Mouse (Mus musculus) liver, postnatal 0 days (tissue): ENCODE data around the gene Abcd3. TPM values are rescaled to one million over a fixed set of nuclear protein-coding genes. Genes with fewer than 3 reads are reported as not detected.

Experiments
- ATAC-seq: fragments of 200-750 bp; cut with Nextera tagmentation; 2 replicates; pipeline ENCODE4 v1.8.0; 2017; ENCODE audit warnings: mild to moderate bottlenecking, moderate library complexity
- DNase-seq: peaks from one replicate; pipeline ENCODE4 v3.0.0-alpha.2; 2016
- H3K27ac ChIP-seq: fragments of 300-500 bp; sonication (generic); 2 replicates; pipeline ENCODE4 v1.5.1; 2014; ENCODE audit warnings: antibody characterized with exemption, moderate library complexity, mild to moderate bottlenecking, low read depth
- H3K27me3 ChIP-seq: fragments of 300-500 bp; sonication (generic); 2 replicates; pipeline ENCODE4 v1.6.1; 2014; ENCODE audit warnings: low read length, control low read depth, mixed read lengths; ENCODE audit not compliant: insufficient read depth
- H3K36me3 ChIP-seq: fragments of 300-500 bp; sonication (generic); replicated peaks from 2 replicates; pipeline ENCODE4 v1.6.1; 2014; ENCODE audit warnings: mild to moderate bottlenecking, control low read depth, low read length, moderate library complexity, mixed read lengths; ENCODE audit not compliant: insufficient read depth
- H3K4me1 ChIP-seq: fragments of 300-500 bp; sonication (generic); 2 replicates; pipeline ENCODE4 v1.6.1; 2014; ENCODE audit warnings: antibody characterized with exemption, mild to moderate bottlenecking, control low read depth; ENCODE audit not compliant: insufficient read depth
- H3K4me2 ChIP-seq: fragments of 300-500 bp; sonication (generic); 2 replicates; pipeline ENCODE4 v1.6.1; 2014; ENCODE audit warnings: low read depth, mild to moderate bottlenecking, low read length, moderate library complexity, mixed read lengths
- H3K4me3 ChIP-seq: fragments of 300-500 bp; sonication (generic); 2 replicates; pipeline ENCODE4 v1.5.1; 2014; ENCODE audit warnings: low read depth, low read length
- H3K9ac ChIP-seq: fragments of 300-500 bp; sonication (generic); replicated peaks from 2 replicates; pipeline ENCODE4 v1.6.1; 2014; ENCODE audit warnings: mild to moderate bottlenecking, moderate library complexity
- H3K9me3 ChIP-seq: fragments of 300-500 bp; sonication (generic); 2 replicates; pipeline ENCODE4 v1.6.1; 2016; ENCODE audit warnings: mild to moderate bottlenecking, control low read depth, low read length, mixed read lengths
- CTCF ChIP-seq: sonication (generic); IDR thresholded peaks from 2 replicates; pipeline ENCODE4 v1.5.1; 2016; ENCODE audit warnings: antibody characterized with exemption, low read depth
- EP300 ChIP-seq: IDR thresholded peaks from 2 replicates; pipeline ENCODE4 v1.6.1; 2016; ENCODE audit warnings: antibody characterized with exemption, low read depth, mild to moderate bottlenecking
- WGBS: fragments of 180-500 bp; shearing (Covaris S2); extraction: QIAGEN DNeasy Blood & Tissue Kit; methylation state at CpG from one replicate; pipeline ENCODE4 v1.1.7; 2014; ENCODE audit not compliant: insufficient replicate concordance; 5-methylcytosine and 5-hydroxymethylcytosine counted together
- polyA plus RNA-seq: library from polyadenylated mRNA; unstranded; fragments of >200 nt; fragmentation: Nextera tagmentation; extraction: Ambion mirVana; gene quantifications from 2 replicates; pipeline ENCODE4 v1.2.1, GENCODE M21; 2015

Abcd3 gene
- polyA plus RNA-seq, 1 experiment from 2014 or later = 148 TPM

- H3K9ac ChIP-seq = no peak overlapping the region
- WGBS = 38% methylated on average over 14 of the region's 14 CpGs
- TF ChIP-seq CTCF (no peak), EP300 (no peak)
- no peak overlapping the region for H3K27ac ChIP-seq
- ATAC-seq (no peak), DNase-seq (no peak)
- peaks cover 10% of the 10 kb centered on the region; the same call in 1 of the 2 replicates for H3K27me3 ChIP-seq
- no peaks in the 10 kb centered on the region for H3K36me3 ChIP-seq
- H3K4me2 ChIP-seq = peak overlapping the region; percentile 52
- peaks cover 19% of the 10 kb centered on the region for H3K4me1 ChIP-seq
- H3K9me3 ChIP-seq = no peaks in the 10 kb centered on the region
- H3K4me3 ChIP-seq = no peak overlapping the region
Observed at GRCm38 (mm10) chr3:121720801-121721690, 94.1 kb downstream of the Abcd3 start.

GRCm38 (mm10) chr3:121719701-121720100, 95.4 kb downstream of the Abcd3 start:
- 66% methylated on average over 3 of the region's 3 CpGs for WGBS
- ATAC-seq (no peak), DNase-seq (no peak)
- Histone ChIP-seq H3K4me3 (no peak overlapping the region), H3K36me3 (no peaks in the 10 kb centered on the region), H3K9me3 (no peaks in the 10 kb centered on the region), H3K27ac (no peak overlapping the region), H3K4me1 (peaks cover 19% of the 10 kb centered on the region), H3K4me2 (no peak overlapping the region), H3K27me3 (peaks cover 10% of the 10 kb centered on the region; the same call in 1 of the 2 replicates), H3K9ac (no peak overlapping the region)
- TF ChIP-seq EP300 (no peak), CTCF (no peak)

- H3K9ac ChIP-seq = no peak overlapping the region
- ATAC-seq (no peak), DNase-seq (no peak)
- no peaks in the 10 kb centered on the region for H3K9me3 ChIP-seq
- H3K27me3 ChIP-seq = 0 out of 2 replicates have a peak, but pooled peaks cover under 1% of the 10 kb centered on the region
- no peak overlapping the region for H3K4me2 ChIP-seq
- no peak for TF ChIP-seq EP300
- no peak for TF ChIP-seq CTCF
- 84% methylated on average over 8 of the region's 8 CpGs for WGBS
- H3K4me1 ChIP-seq = peaks cover 13% of the 10 kb centered on the region
- no peaks in the 10 kb centered on the region for H3K36me3 ChIP-seq
- H3K27ac ChIP-seq = no peak overlapping the region
- no peak overlapping the region for H3K4me3 ChIP-seq
Observed at GRCm38 (mm10) chr3:121718679-121719078, 96.4 kb downstream of the Abcd3 start.

- DNase-seq = no peak
- Histone ChIP-seq H3K27me3 (no peaks in the 10 kb centered on the region), H3K4me2 (no peak overlapping the region), H3K4me3 (no peak overlapping the region), H3K9ac (no peak overlapping the region), H3K36me3 (no peaks in the 10 kb centered on the region), H3K4me1 (peaks cover 4% of the 10 kb centered on the region), H3K9me3 (no peaks in the 10 kb centered on the region), H3K27ac (no peak overlapping the region)
- WGBS = 77% methylated on average over 5 of the region's 5 CpGs
- no peak for TF ChIP-seq CTCF
- no peak for TF ChIP-seq EP300
- no peak for ATAC-seq
Observed at GRCm38 (mm10) chr3:121716480-121716879, 98.6 kb downstream of the Abcd3 start.

- no peaks in the 10 kb centered on the region for H3K4me1 ChIP-seq
- DNase-seq = no peak
- no peak overlapping the region for H3K9ac ChIP-seq
- no peak overlapping the region for H3K27ac ChIP-seq
- H3K4me2 ChIP-seq = no peak overlapping the region
- H3K36me3 ChIP-seq = no peaks in the 10 kb centered on the region
- no peak overlapping the region for H3K4me3 ChIP-seq
- H3K9me3 ChIP-seq = no peaks in the 10 kb centered on the region
- no peaks in the 10 kb centered on the region for H3K27me3 ChIP-seq
- ATAC-seq = no peak
- TF ChIP-seq EP300 = no peak
- no peak for TF ChIP-seq CTCF
- 64% methylated on average over 6 of the region's 6 CpGs for WGBS
Observed at GRCm38 (mm10) chr3:121715741-121716459, 99.2 kb downstream of the Abcd3 start.

- ATAC-seq (no peak), DNase-seq (no peak)
- H3K4me1 ChIP-seq = no peaks in the 10 kb centered on the region
Observed at GRCm38 (mm10) chr3:121715336-121715735, 99.8 kb downstream of the Abcd3 start.

More at GRCm38 (mm10) chr3:121715336-121715735, 99.8 kb downstream of the Abcd3 start:
- H3K9ac ChIP-seq = no peak overlapping the region
- TF ChIP-seq CTCF = no peak
- no peak for TF ChIP-seq EP300
- no peaks in the 10 kb centered on the region for H3K36me3 ChIP-seq
- H3K4me3 ChIP-seq = no peak overlapping the region
- H3K27ac ChIP-seq = no peak overlapping the region
- no peaks in the 10 kb centered on the region for H3K27me3 ChIP-seq
- H3K9me3 ChIP-seq = no peaks in the 10 kb centered on the region
- H3K4me2 ChIP-seq = no peak overlapping the region
